Mouse (Mus musculus): ENCODE data around the gene Clk2. TPM values are rescaled to one million over a fixed set of nuclear protein-coding genes. Genes with fewer than 3 reads are reported as not detected.
A peak's percentile ranks its signal among the peaks of the same experiment; 100 is the strongest.

Gene Clk2
- 10 to 100 TPM; 42.3 to 47.3 TPM for total RNA-seq (2021)

- DNase-seq (ENCODE audit: extremely low spot score in 1 of 2, low spot score in 2 of 2), result peak; percentile 90 to 96
- intact Hi-C loops (cut with DNase I), result no loop called here
Measured at GRCm38 (mm10) chr3:89164506-89165267, at the start of gene Clk2. TSS of gene Clk2 (plus strand) at chr3:89164795.

DNA sequence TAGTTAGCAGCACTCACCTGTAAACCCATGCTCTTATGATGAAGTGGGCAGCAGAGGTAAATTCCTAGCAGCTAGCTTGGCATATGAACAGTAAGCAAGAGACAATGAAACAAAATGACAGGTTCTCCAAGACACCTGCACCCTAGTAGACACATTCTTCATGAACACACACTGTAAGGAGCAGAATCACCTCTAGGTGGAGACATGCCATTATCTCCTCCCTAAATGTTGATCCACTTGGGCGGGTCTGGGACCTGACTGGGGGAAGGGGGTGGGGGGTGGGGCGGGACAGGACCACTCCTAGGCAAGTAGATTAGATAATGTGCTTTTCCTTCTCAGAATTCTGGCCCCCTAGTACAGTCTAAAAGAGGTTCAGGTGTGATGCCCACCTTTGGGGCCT lies 49.1 kb upstream of the Clk2 start:
- no peak for DNase-seq (ENCODE audit: extremely low spot score in 1 of 2, low spot score in 2 of 2)
- intact Hi-C loops (cut with DNase I), result loop anchor here (5.0 kb wide), 1 partner anchor 42 kb away; no protein-coding TSS in a partner anchor

DNA sequence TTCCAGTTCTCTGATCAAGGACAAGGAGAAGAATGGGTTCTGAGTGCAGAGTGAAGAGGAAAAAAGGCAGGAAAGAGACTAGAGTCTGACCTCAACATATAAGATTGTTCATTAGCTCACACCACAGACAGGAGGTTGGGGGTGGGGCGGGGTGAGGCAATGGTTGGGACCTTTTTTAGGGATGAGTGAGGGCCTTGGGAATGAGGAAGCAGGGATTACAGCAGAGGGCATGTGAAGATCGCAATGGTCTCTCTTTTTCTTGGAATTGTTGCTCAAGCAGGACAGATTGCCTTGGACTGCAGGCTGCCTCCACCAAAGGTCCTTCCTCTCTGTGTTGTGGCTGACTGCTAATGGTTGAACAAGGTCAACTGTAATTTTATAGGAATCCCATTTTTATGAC lies 41.3 kb upstream of the Clk2 start:
- intact Hi-C loops (cut with DNase I), result no loop called here
- no peak for DNase-seq (ENCODE audit: extremely low spot score in 1 of 2, low spot score in 2 of 2)

DNA sequence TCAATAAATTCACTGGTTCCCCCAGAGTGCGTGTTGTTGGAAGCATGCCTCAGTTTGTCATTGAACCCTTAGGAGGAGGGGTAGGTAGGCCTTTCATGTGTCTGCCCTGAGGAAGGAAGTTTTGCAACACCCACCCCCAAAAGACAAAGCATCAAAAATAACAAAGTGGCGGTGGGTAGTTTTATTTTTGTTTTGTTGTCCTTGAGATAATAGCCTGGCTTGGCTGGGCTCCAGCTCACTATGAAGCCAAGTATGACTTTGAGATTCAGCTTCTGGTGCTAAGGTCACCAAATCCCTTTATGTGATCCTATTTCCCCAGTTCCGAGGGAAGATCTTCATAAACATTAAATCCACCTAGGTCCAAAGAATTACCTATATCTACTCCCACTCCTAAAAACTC lies 40.4 kb upstream of the Clk2 start:
- intact Hi-C loops (cut with DNase I), result no loop called here
- peak in 1 of 2 experiments; percentile 65 for DNase-seq (ENCODE audit: extremely low spot score in 1 of 2, low spot score in 2 of 2)

GRCm38 (mm10) chr3:89125981-89126380 lies 38.6 kb upstream of the Clk2 start:
- intact Hi-C loops (cut with DNase I), result no loop called here
- no peak for DNase-seq (ENCODE audit: extremely low spot score in 1 of 2, low spot score in 2 of 2)

GRCm38 (mm10) chr3:89129908-89130307 lies 34.7 kb upstream of the Clk2 start:
- DNase-seq (ENCODE audit: extremely low spot score in 1 of 2, low spot score in 2 of 2), result no peak
- intact Hi-C loops (cut with DNase I), result no loop called here

DNA sequence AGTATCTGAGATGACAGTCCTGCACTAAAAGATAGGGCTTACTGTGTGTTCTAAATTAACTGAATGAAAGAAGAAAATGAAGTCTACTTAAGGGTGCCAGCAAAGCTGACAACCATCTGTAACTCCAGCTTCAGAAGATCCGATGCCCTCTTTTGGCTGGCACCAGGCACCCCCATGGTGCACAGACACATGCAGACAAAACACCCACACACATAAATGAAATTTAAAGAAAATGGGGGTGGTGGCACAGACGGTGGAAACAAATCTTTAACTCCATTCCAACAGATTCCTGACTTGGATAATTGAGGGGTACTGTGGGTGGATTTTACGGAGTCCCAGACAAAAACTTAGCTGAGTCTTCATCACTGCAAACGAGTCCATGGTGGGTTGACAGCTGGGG lies 32.8 kb upstream of the Clk2 start:
- DNase-seq (ENCODE audit: extremely low spot score in 1 of 2, low spot score in 2 of 2), result peak in 1 of 2 experiments; percentile 56
- intact Hi-C loops (cut with DNase I), result no loop called here

- intact Hi-C loops (cut with DNase I), result no loop called here
- peak in 1 of 2 experiments; percentile 63 for DNase-seq (ENCODE audit: extremely low spot score in 1 of 2, low spot score in 2 of 2)
Measured at GRCm38 (mm10) chr3:89132285-89133062, 32.1 kb upstream of the Clk2 start.

GRCm38 (mm10) chr3:89133063-89133450 lies 31.5 kb upstream of the Clk2 start:
- no peak for DNase-seq (ENCODE audit: extremely low spot score in 1 of 2, low spot score in 2 of 2)
- intact Hi-C loops (cut with DNase I), result no loop called here

DNA sequence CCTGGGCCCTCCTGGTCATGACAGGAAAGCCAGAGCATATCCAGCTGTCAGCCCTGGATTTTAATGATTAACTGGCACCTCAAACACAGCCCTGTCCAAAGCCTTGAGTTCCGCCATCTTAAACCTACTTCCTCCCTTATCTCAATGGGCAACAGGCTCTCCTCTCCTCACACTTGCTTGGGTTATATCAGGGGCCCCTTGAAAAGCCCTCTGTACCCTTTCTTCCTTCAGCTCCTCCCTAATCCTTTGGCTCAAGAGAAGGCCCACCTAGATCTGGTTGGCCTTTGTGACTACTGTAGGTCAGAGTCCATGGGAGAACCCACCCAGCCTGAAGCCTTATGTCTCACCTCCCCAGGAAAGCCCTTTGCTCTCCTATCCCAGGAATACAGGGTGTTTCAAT lies 30.8 kb upstream of the Clk2 start:
- DNase-seq (ENCODE audit: extremely low spot score in 1 of 2, low spot score in 2 of 2), result no peak
- intact Hi-C loops (cut with DNase I), result no loop called here

GRCm38 (mm10) chr3:89135958-89136357 lies 28.6 kb upstream of the Clk2 start, which contains the start of gene Pklr:
TSS of gene Pklr (plus strand) at chr3:89136142.
- no peak for DNase-seq (ENCODE audit: extremely low spot score in 1 of 2, low spot score in 2 of 2)
- intact Hi-C loops (cut with DNase I), result no loop called here

DNA sequence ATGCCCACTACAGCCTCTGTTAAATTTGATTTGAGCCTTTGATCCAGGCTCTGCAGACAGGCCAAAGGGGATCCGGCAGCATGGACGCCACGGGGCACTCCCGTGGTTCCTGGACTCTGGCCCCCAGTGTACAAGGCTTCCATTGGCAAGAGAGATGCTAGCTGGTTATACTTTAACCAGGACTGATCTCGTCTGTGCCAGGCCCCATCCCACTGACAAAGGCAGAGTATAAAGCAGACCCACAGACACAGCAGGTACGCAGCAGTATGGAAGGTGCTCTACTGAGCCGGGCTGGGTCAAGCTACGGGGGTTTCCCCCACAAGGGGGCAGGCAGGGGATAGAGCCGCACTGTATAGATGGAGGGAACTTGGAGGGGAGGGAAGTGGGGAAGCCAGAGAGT lies 28.2 kb upstream of the Clk2 start:
- intact Hi-C loops (cut with DNase I), result no loop called here
- DNase-seq (ENCODE audit: extremely low spot score in 1 of 2, low spot score in 2 of 2), result no peak

GRCm38 (mm10) chr3:89144821-89145220 lies 19.8 kb upstream of the Clk2 start:
- DNase-seq (ENCODE audit: extremely low spot score in 1 of 2, low spot score in 2 of 2), result no peak
- intact Hi-C loops (cut with DNase I), result no loop called here

GRCm38 (mm10) chr3:89145566-89145965 lies 19.0 kb upstream of the Clk2 start:
- DNase-seq (ENCODE audit: extremely low spot score in 1 of 2, low spot score in 2 of 2), result no peak
- intact Hi-C loops (cut with DNase I), result no loop called here

- intact Hi-C loops (cut with DNase I), result no loop called here
- DNase-seq (ENCODE audit: extremely low spot score in 1 of 2, low spot score in 2 of 2), result no peak
Measured at GRCm38 (mm10) chr3:89147101-89147978, 17.3 kb upstream of the Clk2 start.

DNA sequence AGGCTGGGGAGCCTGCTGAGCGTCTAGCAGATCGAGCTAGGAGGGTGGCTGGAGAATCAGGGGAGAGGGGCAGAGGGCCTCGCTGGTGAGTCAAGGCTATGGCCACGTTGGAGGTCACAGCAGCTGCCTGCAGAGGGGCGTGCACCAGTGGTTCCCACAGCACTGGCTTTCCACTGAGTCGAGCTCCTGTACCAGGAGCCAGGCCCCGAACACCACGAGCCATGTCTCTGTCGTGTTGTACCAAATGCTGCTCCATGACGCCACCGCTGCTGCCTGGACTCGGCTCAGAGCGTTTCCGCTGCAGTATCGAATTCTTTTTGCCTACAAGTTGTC lies 16.6 kb upstream of the Clk2 start:
- DNase-seq (ENCODE audit: extremely low spot score in 1 of 2, low spot score in 2 of 2), result no peak
- intact Hi-C loops (cut with DNase I), result no loop called here

- intact Hi-C loops (cut with DNase I), result no loop called here
- DNase-seq (ENCODE audit: extremely low spot score in 1 of 2, low spot score in 2 of 2), result no peak
Measured at GRCm38 (mm10) chr3:89148567-89148966, 16.0 kb upstream of the Clk2 start.

GRCm38 (mm10) chr3:89152084-89152835 lies 12.3 kb upstream of the Clk2 start:
- no peak for DNase-seq (ENCODE audit: extremely low spot score in 1 of 2, low spot score in 2 of 2)
- intact Hi-C loops (cut with DNase I), result no loop called here

- intact Hi-C loops (cut with DNase I), result loop anchor here (5.0 kb wide), 1 partner anchor 40 kb away; no protein-coding TSS in a partner anchor
- DNase-seq (ENCODE audit: extremely low spot score in 1 of 2, low spot score in 2 of 2), result no peak
Measured at GRCm38 (mm10) chr3:89156951-89157350, 7.6 kb upstream of the Clk2 start.
